Mouse (Mus musculus): ENCODE results near the gene Gfm1. TPM values are rescaled to one million over a fixed set of nuclear protein-coding genes. Genes with fewer than 3 reads are reported as not detected.

Gfm1 gene
- polyA plus RNA-seq, 1 experiment from 2014 or later = 46.3 TPM

Other genes with a start within 250 kb of the Gfm1 start
- gene Mlf1, start 56.0 kb upstream of the Gfm1 start, polyA plus RNA-seq (2016; fragmentation: Nextera tagmentation; extraction: Ambion mirVana) = 26.9 and 28.2 TPM in 2 replicates
- not detected in 2 replicates for gene Gm17402, start 54.9 kb upstream of the Gfm1 start, polyA plus RNA-seq (2016; fragmentation: Nextera tagmentation; extraction: Ambion mirVana)
- gene Lxn, start 33.8 kb downstream of the Gfm1 start, polyA plus RNA-seq (2016; fragmentation: Nextera tagmentation; extraction: Ambion mirVana) = 93.1 and 96.6 TPM in 2 replicates
- gene Rarres1, start 85.4 kb downstream of the Gfm1 start, polyA plus RNA-seq (2016; fragmentation: Nextera tagmentation; extraction: Ambion mirVana) = 0.95 and 1.6 TPM in 2 replicates
- gene Mfsd1, start 152.6 kb downstream of the Gfm1 start, polyA plus RNA-seq (2016; fragmentation: Nextera tagmentation; extraction: Ambion mirVana) = 61.6 and 66.0 TPM in 2 replicates